Mouse (Mus musculus) G1E (cell line): ENCODE data around the gene Dnaja1. TPM values are rescaled to one million over a fixed set of nuclear protein-coding genes. Genes with fewer than 3 reads are reported as not detected.

ENCODE experiments used
- ATAC-seq: 2 replicates; pipeline ENCODE4 v1.8.0; 2016; ENCODE audit warnings: mild to moderate bottlenecking; ENCODE audit not compliant: insufficient number of reproducible peaks, poor library complexity, low FRiP score, severe bottlenecking; ENCODE audit errors: extremely low read depth
- DNase-seq: peaks from one replicate; pipeline ENCODE4 v3.0.0; 2012; ENCODE audit warnings: low spot score
- H3K27me3 ChIP-seq: 2 replicates; pipeline ENCODE4 v1.6.1; 2012; ENCODE audit warnings: mild to moderate bottlenecking, low read length, inconsistent platforms; ENCODE audit not compliant: insufficient read depth
- H3K36me3 ChIP-seq: replicated peaks from 2 replicates; pipeline ENCODE3; 2012; ENCODE audit warnings: mild to moderate bottlenecking, inconsistent platforms
- H3K4me1 ChIP-seq: 2 replicates; pipeline ENCODE4 v1.6.1; 2012; ENCODE audit warnings: low read depth, low read length, inconsistent platforms, mixed read lengths; ENCODE audit not compliant: insufficient read depth
- H3K4me3 ChIP-seq: 2 replicates; pipeline ENCODE4 v1.5.1; 2012; ENCODE audit warnings: low read depth, mild to moderate bottlenecking, inconsistent platforms, low read length, moderate library complexity, mixed read lengths
- H3K9me3 ChIP-seq: replicated peaks from 2 replicates; pipeline ENCODE4 v1.6.1; 2012; ENCODE audit warnings: inconsistent platforms
- CTCF ChIP-seq: IDR thresholded peaks from 2 replicates; pipeline ENCODE4 v1.5.1; 2012; ENCODE audit warnings: low read depth, low read length, inconsistent platforms, mixed read lengths
- GATA1 ChIP-seq: IDR thresholded peaks from 2 replicates; pipeline ENCODE4 v1.6.1; 2012; ENCODE audit warnings: borderline replicate concordance, low read length, inconsistent platforms, mixed read lengths
- GATA2 ChIP-seq: IDR thresholded peaks from 2 replicates; pipeline ENCODE4 v1.6.1; 2012; ENCODE audit warnings: low read depth, low read length, inconsistent platforms, borderline replicate concordance
- POLR2AphosphoS5 ChIP-seq: IDR thresholded peaks from 2 replicates; pipeline ENCODE4 v1.6.1; 2012; ENCODE audit warnings: low read depth, low read length, inconsistent platforms; ENCODE audit not compliant: insufficient replicate concordance
- TAL1 ChIP-seq: conservative IDR thresholded peaks from 2 replicates; pipeline ENCODE4 v1.6.1; 2012; ENCODE audit warnings: low read depth, low read length, inconsistent platforms, mixed read lengths
- polyA plus RNA-seq: library from polyadenylated mRNA; stranded (reverse); fragments of >175 nt; gene quantifications from 2 replicates; pipeline ENCODE4 v1.2.3, GENCODE M21; 2012
- total RNA-seq, 2 experiments: library from RNA; stranded (forward) in 1 of 2; stranded (reverse) in 1 of 2; fragments of 200-1000 nt in 1 of 2; fragments of >200 nt in 1 of 2; fragmentation: Nextera tagmentation in 1 of 2; gene quantifications; 2 replicates each; pipeline ENCODE4 v1.2.3; 2014 to 2017

Dnaja1 gene
- total RNA-seq (2014; fragmentation: Nextera tagmentation), result 174 and 178 TPM in 2 replicates
- total RNA-seq (2017), result 232 and 353 TPM in 2 replicates
- polyA plus RNA-seq, result 124 and 221 TPM in 2 replicates

- DNase-seq (peak; percentile 92), ATAC-seq (peak; percentile 75)
- H3K27me3 ChIP-seq, result no peaks in the 10 kb centered on the region
- no peaks in the 10 kb centered on the region for H3K9me3 ChIP-seq
- H3K4me1 ChIP-seq, result peaks cover 49% of the 10 kb centered on the region
- H3K4me3 ChIP-seq, result peak within 1 kb of the TSS; percentile 96
- no peak for TF ChIP-seq TAL1
- TF ChIP-seq POLR2AphosphoS5, result peak; percentile 90; the same call in 1 of the 2 replicates
- no peak for TF ChIP-seq GATA1
- no peak for TF ChIP-seq GATA2
- no peak for TF ChIP-seq CTCF
- peaks cover 30% of the 10 kb centered on the region for H3K36me3 ChIP-seq
These were observed at the start of gene Dnaja1 for GRCm38 (mm10) chr4:40722011-40722666. Dnaja1 (plus strand) TSS chr4:40722150.

GRCm38 (mm10) chr4:40673526-40673925 lies 48.4 kb upstream of the Dnaja1 start:
- no peaks in the 10 kb centered on the region for H3K9me3 ChIP-seq
- DNase-seq (no peak), ATAC-seq (no peak)
- TF ChIP-seq GATA1, result no peak
- TF ChIP-seq GATA2, result no peak
- TF ChIP-seq CTCF, result no peak
- TF ChIP-seq TAL1, result no peak
- TF ChIP-seq POLR2AphosphoS5, result no peak
- H3K4me1 ChIP-seq, result 0 out of 2 replicates have a peak, but pooled peaks cover 4% of the 10 kb centered on the region
- H3K36me3 ChIP-seq, result no peaks in the 10 kb centered on the region
- H3K27me3 ChIP-seq, result peaks cover 8% of the 10 kb centered on the region
- no peak overlapping the region for H3K4me3 ChIP-seq

- DNase-seq (no peak), ATAC-seq (no peak)
- Histone ChIP-seq H3K27me3 (peaks cover 11% of the 10 kb centered on the region), H3K4me1 (0 out of 2 replicates have a peak, but pooled peaks cover 4% of the 10 kb centered on the region), H3K36me3 (no peaks in the 10 kb centered on the region), H3K4me3 (no peak overlapping the region), H3K9me3 (no peaks in the 10 kb centered on the region)
- TF ChIP-seq POLR2AphosphoS5, result no peak
- no peak for TF ChIP-seq GATA2
- no peak for TF ChIP-seq CTCF
- TF ChIP-seq TAL1, result no peak
- no peak for TF ChIP-seq GATA1
These were observed 45.6 kb upstream of the Dnaja1 start for GRCm38 (mm10) chr4:40676338-40676737.

- Histone ChIP-seq H3K4me3 (no peak overlapping the region), H3K36me3 (no peaks in the 10 kb centered on the region), H3K9me3 (no peaks in the 10 kb centered on the region), H3K27me3 (peaks cover 11% of the 10 kb centered on the region), H3K4me1 (0 out of 2 replicates have a peak, but pooled peaks cover 4% of the 10 kb centered on the region)
- DNase-seq (no peak), ATAC-seq (no peak; the same call in 1 of the 2 replicates)
- TF ChIP-seq TAL1 (no peak), GATA2 (no peak), GATA1 (no peak), CTCF (no peak), POLR2AphosphoS5 (no peak)
These were observed 44.8 kb upstream of the Dnaja1 start for GRCm38 (mm10) chr4:40677132-40677531.

- Histone ChIP-seq H3K27me3 (peaks cover 8% of the 10 kb centered on the region), H3K4me3 (no peak overlapping the region), H3K9me3 (no peaks in the 10 kb centered on the region), H3K4me1 (0 out of 2 replicates have a peak, but pooled peaks cover 4% of the 10 kb centered on the region), H3K36me3 (peaks cover 21% of the 10 kb centered on the region)
- no peak for TF ChIP-seq POLR2AphosphoS5
- TF ChIP-seq GATA1, result no peak
- peak; percentile 94 for TF ChIP-seq CTCF
- DNase-seq (peak; percentile 62), ATAC-seq (peak; percentile 40; the same call in 1 of the 2 replicates)
These were observed 41.6 kb upstream of the Dnaja1 start for GRCm38 (mm10) chr4:40680250-40680860.

- no peak for DNase-seq
- H3K27me3 ChIP-seq, result peaks cover 8% of the 10 kb centered on the region
- no peak for ATAC-seq
- 0 out of 2 replicates have a peak, but pooled peaks have one; percentile 5 for TF ChIP-seq CTCF
- TF ChIP-seq TAL1, result no peak
- H3K9me3 ChIP-seq, result peaks cover 2% of the 10 kb centered on the region; the same call in 1 of the 2 replicates
- peaks cover 35% of the 10 kb centered on the region for H3K36me3 ChIP-seq
- H3K4me1 ChIP-seq, result 0 out of 2 replicates have a peak, but pooled peaks cover 4% of the 10 kb centered on the region
- H3K4me3 ChIP-seq, result no peak overlapping the region
These were observed 40.0 kb upstream of the Dnaja1 start for GRCm38 (mm10) chr4:40681908-40682307.
